Mouse (Mus musculus) kidney, adult 2 months (tissue): ENCODE measurements at regions not wholly inside any gene's neighbourhood (a gene's known extent, or its start where the extent isn't known, plus 50 kb on each side); places are given as distances from the start of the nearest gene placed in this dataset.

ENCODE experiments used
- CTCF ChIP-seq: fragments of 200-500 bp; conservative IDR thresholded peaks from 2 replicates; pipeline ENCODE4 v1.5.1; 2011; ENCODE audit warnings: low read depth, mild to moderate bottlenecking, control low read depth, low read length, moderate library complexity, mixed read lengths; ENCODE audit not compliant: insufficient read depth, insufficient read length
- POLR2A ChIP-seq: fragments of 200-500 bp; IDR thresholded peaks from one replicate; pipeline ENCODE4 v1.6.1; 2011; ENCODE audit warnings: low read depth, low read length, control low read depth

GRCm38 (mm10) chr19:60379030-60379605 is 89.0 kb downstream of the Prlhr start:
- TF ChIP-seq CTCF (no peak), POLR2A (no peak)
